Mouse (Mus musculus) ES-Bruce4 (cell line): ENCODE data around the gene Gpcpd1.

Source experiments
- CTCF ChIP-seq: IDR thresholded peaks from one replicate; pipeline ENCODE4 v1.8.1; 2011; ENCODE audit warnings: low read depth, low read length
- POLR2A ChIP-seq: IDR thresholded peaks from one replicate; pipeline ENCODE4 v1.8.1; 2011; ENCODE audit warnings: low read length; ENCODE audit not compliant: insufficient read depth

- no peak for TF ChIP-seq CTCF
- TF ChIP-seq POLR2A: no peak
Observed at GRCm38 (mm10) chr2:132517194-132517836, 70.2 kb downstream of the Gpcpd1 start.
